Mouse (Mus musculus) MEL (cell line): ENCODE measurements at regions not wholly inside any gene's neighbourhood (a gene's known extent, or its start where the extent isn't known, plus 50 kb on each side); places are given as distances from the start of the nearest gene placed in this dataset.

Experiments used
- CHD2 ChIP-seq: IDR thresholded peaks from 2 replicates; pipeline ENCODE4 v1.6.1; 2011; ENCODE audit warnings: low read length, improper control_type of control experiment
- CTCF ChIP-seq, 3 experiments: IDR thresholded peaks in 2 of 3; conservative IDR thresholded peaks in 1 of 3; 2 replicates each; pipeline ENCODE4 v1.5.1; 2011 to 2012; ENCODE audit warnings: low read length in 3 of 3, low read depth in 2 of 3, mild to moderate bottlenecking in 2 of 3, improper control_type of control experiment in 1 of 3, inconsistent platforms in 1 of 3, mixed read lengths in 1 of 3, moderate library complexity in 1 of 3; ENCODE audit not compliant: control insufficient read depth in 1 of 3, insufficient read depth in 1 of 3, poor library complexity in 1 of 3, severe bottlenecking in 1 of 3
- E2F4 ChIP-seq: IDR thresholded peaks from 2 replicates; pipeline ENCODE4 v1.6.1; 2011; ENCODE audit warnings: low read depth, low read length, improper control_type of control experiment, borderline replicate concordance
- EP300 ChIP-seq, 2 experiments: IDR thresholded peaks; 2 replicates each; pipeline ENCODE4 v1.6.1; 2011; ENCODE audit warnings: improper control_type of control experiment in 2 of 2, low read length in 2 of 2, low read depth in 1 of 2, mild to moderate bottlenecking in 1 of 2
- MAFK ChIP-seq: IDR thresholded peaks from 2 replicates; pipeline ENCODE4 v1.6.1; 2011; ENCODE audit warnings: low read depth, mild to moderate bottlenecking, low read length, improper control_type of control experiment, borderline replicate concordance
- TAL1 ChIP-seq: IDR thresholded peaks from 2 replicates; pipeline ENCODE4 v1.6.1; 2012; ENCODE audit warnings: mild to moderate bottlenecking, inconsistent platforms, low read length, moderate library complexity, mixed read lengths
- USF1 ChIP-seq: IDR thresholded peaks from 2 replicates; pipeline ENCODE4 v1.6.1; 2014; ENCODE audit warnings: low read depth, mild to moderate bottlenecking, inconsistent platforms, low read length, improper control_type of control experiment, moderate library complexity
- ZC3H11A ChIP-seq: IDR thresholded peaks from 2 replicates; pipeline ENCODE4 v1.6.1; 2012; ENCODE audit warnings: low read depth, mild to moderate bottlenecking, inconsistent platforms, low read length, improper control_type of control experiment

GRCm38 (mm10) chr9:117692486-117692885 is 62.8 kb upstream of the Rbms3 start:
- TF ChIP-seq EP300 (IDR thresholded peaks at IDR 0.05; ENCODE audit: low read depth in 1 of 2, low read length in 2 of 2) (no peak), CTCF (IDR thresholded peaks at IDR 0.05 in 2 of 3, conservative IDR thresholded peaks at IDR 0.05 in 1 of 3; ENCODE audit: control insufficient read depth in 1 of 3, insufficient read depth in 1 of 3, low read depth in 2 of 3, low read length in 3 of 3, poor library complexity in 1 of 3, severe bottlenecking in 1 of 3) (no peak), CHD2 (no peak), USF1 (no peak), ZC3H11A (no peak), E2F4 (no peak), MAFK (no peak), TAL1 (no peak)
